Mouse (Mus musculus) erythroblast, adult 5-6 weeks (primary cell): Measurements from ENCODE around the gene Dmd. TPM values are rescaled to one million over a fixed set of nuclear protein-coding genes. Genes with fewer than 3 reads are reported as not detected.

Experiments used
- ATAC-seq: replicated peaks from 2 replicates; pipeline ENCODE4 v1.8.0; 2016; ENCODE audit warnings: moderate number of reproducible peaks, mild to moderate bottlenecking, moderate TSS enrichment, inconsistent platforms; ENCODE audit not compliant: poor library complexity, low FRiP score, severe bottlenecking
- total RNA-seq, 2 experiments: library from RNA; stranded (forward) in 1 of 2; stranded (reverse) in 1 of 2; fragments of 150-400 nt in 1 of 2; fragments of 200-764, 138-1000 nt in 1 of 2; gene quantifications; 2 replicates each; pipeline versions ENCODE4 v1.2.3 to v1.2.4; 2015 to 2017; ENCODE audit warnings: low replicate concordance in 2 of 2

Dmd gene
- total RNA-seq, 2 experiments from 2014 or later = not detected

DNA sequence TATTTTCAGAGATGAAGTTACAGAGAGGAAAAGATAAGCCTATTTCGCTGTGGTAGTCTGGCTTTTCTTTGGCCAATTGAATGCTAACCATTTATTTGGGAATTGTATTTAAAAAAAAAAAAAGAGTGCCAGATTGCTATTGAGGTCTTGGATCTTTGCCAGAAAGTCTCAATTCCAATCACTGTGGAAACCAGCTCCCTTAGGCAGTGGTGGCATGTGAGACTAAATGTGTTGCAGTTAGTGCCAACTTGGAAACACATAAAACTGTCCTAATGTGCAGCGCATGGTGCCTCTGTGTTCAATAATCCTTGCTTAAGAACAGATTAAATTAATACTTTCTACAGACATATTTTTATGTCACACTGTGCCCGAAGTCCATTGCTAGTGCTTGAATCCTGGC, 2250.7 kb downstream of the Dmd start:
- ATAC-seq = no peak

DNA sequence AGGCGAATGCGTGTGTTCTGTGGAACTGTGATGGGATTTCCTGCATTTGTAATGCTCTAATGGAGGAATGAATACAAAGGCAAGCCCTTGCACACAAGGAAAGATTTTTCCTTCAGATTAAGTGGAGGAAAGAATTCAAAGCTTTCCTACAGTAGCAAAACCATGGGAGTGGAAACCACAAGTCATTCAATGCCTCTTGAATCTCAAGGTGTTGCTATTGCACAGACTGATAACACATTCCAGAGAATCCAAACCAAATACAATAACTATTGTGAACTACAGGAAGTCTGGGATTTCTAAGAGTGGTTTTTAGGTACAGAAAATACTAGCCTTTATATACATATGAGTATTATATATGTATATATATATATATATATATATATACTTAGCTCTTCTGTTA, 2258.3 kb downstream of the Dmd start:
- no peak for ATAC-seq

DNA sequence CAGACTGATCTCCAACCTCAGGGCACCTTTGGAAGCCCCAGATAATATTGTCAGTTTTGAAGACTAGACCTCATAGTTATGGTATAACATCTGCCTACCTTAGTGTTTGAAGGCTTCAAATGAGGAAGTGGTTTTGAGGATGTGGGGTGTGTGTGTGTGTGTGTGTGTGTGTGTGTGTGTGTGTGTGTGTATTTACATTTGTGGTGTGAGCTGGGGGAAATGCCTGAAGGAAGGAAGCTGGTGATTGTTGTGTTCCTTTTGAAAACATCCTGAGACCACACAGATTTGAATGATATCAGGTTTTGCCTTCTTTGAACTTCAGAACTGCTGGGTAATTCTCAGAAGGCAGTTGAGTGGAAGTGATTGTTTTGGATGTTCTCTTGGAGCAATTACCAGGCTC, 2278.2 kb downstream of the Dmd start:
- ATAC-seq = no peak

DNA sequence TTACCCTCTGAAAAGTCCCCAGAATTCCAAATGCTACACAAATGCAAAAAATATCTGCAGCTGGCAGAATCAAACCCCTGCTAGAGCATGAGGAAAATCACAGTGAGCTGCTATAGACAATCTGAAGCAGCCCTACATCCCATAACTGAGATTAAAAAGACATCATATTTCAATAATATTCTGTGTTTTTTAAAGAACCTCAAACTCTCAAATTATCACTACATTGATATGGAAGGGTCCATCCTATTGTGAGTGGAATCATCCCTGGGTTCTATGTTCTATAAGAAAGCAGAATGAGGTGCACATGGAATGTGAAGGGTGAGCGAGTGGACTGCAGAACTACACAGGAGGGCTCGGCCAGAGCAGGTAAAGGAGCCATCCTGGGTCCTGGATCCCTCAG, 2300.7 kb downstream of the Dmd start, which contains the start of gene Fthl17a:
TSS of gene Fthl17a (plus strand) at position 301 of the 400 bp plus-strand sequence.
- ATAC-seq = no peak
